11 mouse cellular contexts compared by ENCODE assay signal in genomic region chr7:121601697-121602096, GRCm38 (mm10).
DNase-seq lines count a peak whose midpoint lies in the region; ATAC-seq and TF ChIP-seq lines count a peak whose summit lies in the region.
"Had no signal": no experiment of that assay in that cellular context is flagged by ENCODE, and none has a peak within 500 bp of the region (broad histone marks: within the 10 kb centered on the region; RNA-seq: fewer than 3 reads in every experiment).

No protein-coding gene starts in this region.

- no peak overlapping the region for H3K27ac ChIP-seq in heart, embryonic 13.5 days (replicated peaks)
- no peak overlapping the region for H3K27ac ChIP-seq in heart, adult 2 months
- H3K27ac ChIP-seq in midbrain, embryonic 10.5 days (replicated peaks): no peak overlapping the region
- H3K27ac ChIP-seq in midbrain, embryonic 13.5 days: no peak overlapping the region
- H3K27ac ChIP-seq: liver, embryonic 15.5 days had no signal

- H3K79me2 ChIP-seq in heart, adult 2 months (replicated peaks; ENCODE audit: control insufficient read depth, insufficient read depth, low read length): no peaks in the 10 kb centered on the region

- no peaks in the 10 kb centered on the region for H3K4me1 ChIP-seq in heart, embryonic 13.5 days
- H3K4me1 ChIP-seq in heart, adult 2 months (ENCODE audit: control insufficient read depth, insufficient read depth, low read length): no peaks in the 10 kb centered on the region
- H3K4me1 ChIP-seq in midbrain, embryonic 10.5 days: no peaks in the 10 kb centered on the region
- H3K4me1 ChIP-seq in midbrain, embryonic 13.5 days (replicated peaks): no peaks in the 10 kb centered on the region
- H3K4me1 ChIP-seq: heart, embryonic 12.5 days; liver, embryonic 15.5 days had no signal

- no peak overlapping the region for H3K9ac ChIP-seq in heart, embryonic 13.5 days
- H3K9ac ChIP-seq in heart, adult 2 months (ENCODE audit: low read depth, low read length): no peak overlapping the region
- H3K9ac ChIP-seq in midbrain, embryonic 13.5 days (replicated peaks): no peak overlapping the region
- H3K9ac ChIP-seq: heart, embryonic 12.5 days; liver, embryonic 15.5 days had no signal

- no peak overlapping the region for H3K4me2 ChIP-seq in heart, embryonic 13.5 days
- no peak overlapping the region for H3K4me2 ChIP-seq in midbrain, embryonic 13.5 days (replicated peaks)
- H3K4me2 ChIP-seq: heart, embryonic 12.5 days; liver, embryonic 15.5 days had no signal

- no peak for TF ChIP-seq EP300 in heart, adult 2 months (IDR thresholded peaks at IDR 0.05; ENCODE audit: insufficient read depth, low read depth, low read length)

- no peaks in the 10 kb centered on the region for H3K36me3 ChIP-seq in heart, embryonic 13.5 days
- H3K36me3 ChIP-seq in heart, adult 2 months (ENCODE audit: control insufficient read depth, insufficient read depth, low read length): no peaks in the 10 kb centered on the region
- H3K36me3 ChIP-seq in midbrain, embryonic 10.5 days: no peaks in the 10 kb centered on the region
- H3K36me3 ChIP-seq in midbrain, embryonic 13.5 days: no peaks in the 10 kb centered on the region
- H3K36me3 ChIP-seq: heart, embryonic 12.5 days; liver, embryonic 15.5 days had no signal

- H3K27me3 ChIP-seq in heart, embryonic 13.5 days (replicated peaks): no peaks in the 10 kb centered on the region
- H3K27me3 ChIP-seq in heart, adult 2 months (ENCODE audit: control insufficient read depth, insufficient read depth, low read length): no peaks in the 10 kb centered on the region
- no peaks in the 10 kb centered on the region for H3K27me3 ChIP-seq in midbrain, embryonic 10.5 days (ENCODE audit: low read depth, poor library complexity, severe bottlenecking)
- no peaks in the 10 kb centered on the region for H3K27me3 ChIP-seq in midbrain, embryonic 13.5 days
- H3K27me3 ChIP-seq: heart, embryonic 12.5 days; liver, embryonic 15.5 days had no signal

- H3K9me3 ChIP-seq in heart, embryonic 13.5 days: no peaks in the 10 kb centered on the region
- H3K9me3 ChIP-seq in midbrain, embryonic 10.5 days (replicated peaks): no peaks in the 10 kb centered on the region
- H3K9me3 ChIP-seq in midbrain, embryonic 13.5 days: no peaks in the 10 kb centered on the region
- H3K9me3 ChIP-seq: heart, embryonic 12.5 days; liver, embryonic 15.5 days had no signal

- WGBS in heart, embryonic 13.5 days: 27% methylated on average over 4 of the region's 4 CpGs
- 29% methylated on average over 4 of the region's 4 CpGs for WGBS in heart, adult 2 months
- WGBS in midbrain, embryonic 10.5 days: 46% methylated on average over 4 of the region's 4 CpGs
- 33% methylated on average over 4 of the region's 4 CpGs for WGBS in midbrain, embryonic 13.5 days

- DNase-seq in heart, adult 2 months: no peak
- DNase-seq in midbrain, embryonic 10.5 days (ENCODE audit: low spot score): peak; percentile 37
- peak; percentile 17 for DNase-seq in adrenal gland, postnatal 25 days
- DNase-seq in mesoderm, embryonic 11.5 days (ENCODE audit: low read depth, low spot score): peak; percentile 73
- no peak for DNase-seq in spleen, adult 18-20 months
- no peak for DNase-seq in cerebellum, postnatal 36 days

- TF ChIP-seq CTCF in heart, adult 2 months (IDR thresholded peaks at IDR 0.05): no peak

- TF ChIP-seq POLR2A in heart, adult 2 months (IDR thresholded peaks at IDR 0.05; ENCODE audit: insufficient read depth, low read depth, low read length): no peak

- H3K4me3 ChIP-seq in heart, embryonic 13.5 days: no peak overlapping the region
- no peak overlapping the region for H3K4me3 ChIP-seq in heart, adult 2 months
- H3K4me3 ChIP-seq in midbrain, embryonic 10.5 days: no peak overlapping the region
- no peak overlapping the region for H3K4me3 ChIP-seq in midbrain, embryonic 13.5 days (replicated peaks)
- H3K4me3 ChIP-seq: erythroblast, embryonic 14.5 days; heart, embryonic 12.5 days; liver, embryonic 15.5 days had no signal

- intact Hi-C loops in heart, adult 2 months (cut with DNase I): no loop called here

- 0 out of 2 replicates have a peak, but pooled peaks have one; percentile 42 for ATAC-seq in heart, embryonic 13.5 days (ENCODE audit: extremely low read depth, insufficient number of reproducible peaks, low FRiP score, low TSS enrichment)
- no peak for ATAC-seq in midbrain, embryonic 13.5 days

Comparison
In these comparisons a context has a peak if more than half of its experiments do, and no peak if none do; other contexts are left out.
1. DNase-seq: peak in midbrain, embryonic 10.5 days (single experiment), adrenal gland, postnatal 25 days (single experiment) and mesoderm, embryonic 11.5 days (single experiment); none in heart, adult 2 months (0 of 2), spleen, adult 18-20 months (0 of 2) and cerebellum, postnatal 36 days (0 of 2).